Mouse (Mus musculus): ENCODE data around the gene Psma4. TPM values are rescaled to one million over a fixed set of nuclear protein-coding genes. Genes with fewer than 3 reads are reported as not detected.

Psma4 gene
- 353 and 372 TPM in 2 replicates for polyA plus RNA-seq (2014; fragmentation: Nextera tagmentation; extraction: Ambion mirVana)

GRCm38 (mm10) chr9:54950575-54951321 is at the start of gene Psma4, which contains the start of gene AY074887:
Psma4 (plus strand) TSS chr9:54950790.
AY074887 (minus strand) TSS chr9:54950998.
- ATAC-seq (replicated peaks; ENCODE audit: insufficient number of reproducible peaks, low FRiP score, low TSS enrichment, low read depth) (peak; percentile 100), DNase-seq (ENCODE audit: low spot score) (peak; percentile 95)
- Histone ChIP-seq H3K36me3 (replicated peaks; ENCODE audit: control insufficient read depth, insufficient read depth, low read depth, low read length) (no peaks in the 10 kb centered on the region; the same call in none of the 2 replicates), H3K4me3 (ENCODE audit: low read depth, low read length) (peak within 1 kb of the TSS; percentile 87), H3K4me2 (ENCODE audit: low read depth, low read length) (peak within 1 kb of the TSS; percentile 72), H3K27ac (replicated peaks; ENCODE audit: low read depth, low read length) (peak within 1 kb of the TSS; percentile 78), H3K9me3 (replicated peaks; ENCODE audit: control insufficient read depth, low read length) (no peaks in the 10 kb centered on the region), H3K4me1 (ENCODE audit: control insufficient read depth, insufficient read depth, low read length) (no peaks in the 10 kb centered on the region), H3K9ac (replicated peaks; ENCODE audit: low read length) (peak within 1 kb of the TSS; percentile 82), H3K27me3 (ENCODE audit: control insufficient read depth, insufficient read depth, low read length) (no peaks in the 10 kb centered on the region)
- under 1% methylated on average over 64 of the region's 65 CpGs for WGBS

- Histone ChIP-seq H3K9me3 (replicated peaks; ENCODE audit: control insufficient read depth, low read length) (no peaks in the 10 kb centered on the region), H3K4me1 (ENCODE audit: control insufficient read depth, insufficient read depth, low read length) (no peaks in the 10 kb centered on the region), H3K36me3 (replicated peaks; ENCODE audit: control insufficient read depth, insufficient read depth, low read depth, low read length) (peaks cover 5% of the 10 kb centered on the region), H3K4me2 (ENCODE audit: low read depth, low read length) (no peak overlapping the region), H3K27ac (replicated peaks; ENCODE audit: low read depth, low read length) (no peak overlapping the region), H3K4me3 (ENCODE audit: low read depth, low read length) (no peak overlapping the region), H3K27me3 (ENCODE audit: control insufficient read depth, insufficient read depth, low read length) (no peaks in the 10 kb centered on the region), H3K9ac (replicated peaks; ENCODE audit: low read length) (no peak overlapping the region)
- WGBS: 96% methylated on average over 5 of the region's 5 CpGs
- DNase-seq (ENCODE audit: low spot score) (no peak), ATAC-seq (replicated peaks; ENCODE audit: insufficient number of reproducible peaks, low FRiP score, low TSS enrichment, low read depth) (no peak)
These were observed 41.1 kb upstream of the Psma4 start for GRCm38 (mm10) chr9:54909446-54909845.

GRCm38 (mm10) chr9:54915576-54915975 is 35.0 kb upstream of the Psma4 start:
- H3K4me1 ChIP-seq (ENCODE audit: control insufficient read depth, insufficient read depth, low read length): no peaks in the 10 kb centered on the region
- no peaks in the 10 kb centered on the region for H3K36me3 ChIP-seq (replicated peaks; ENCODE audit: control insufficient read depth, insufficient read depth, low read depth, low read length)
- ATAC-seq (replicated peaks; ENCODE audit: insufficient number of reproducible peaks, low FRiP score, low TSS enrichment, low read depth): no peak
- no peak overlapping the region for H3K9ac ChIP-seq (replicated peaks; ENCODE audit: low read length)
- no peak for DNase-seq (ENCODE audit: low spot score)
- H3K4me3 ChIP-seq (ENCODE audit: low read depth, low read length): no peak overlapping the region
- no peaks in the 10 kb centered on the region for H3K27me3 ChIP-seq (ENCODE audit: control insufficient read depth, insufficient read depth, low read length)
- no peak overlapping the region for H3K4me2 ChIP-seq (ENCODE audit: low read depth, low read length)
- H3K9me3 ChIP-seq (replicated peaks; ENCODE audit: control insufficient read depth, low read length): no peaks in the 10 kb centered on the region
- WGBS: 61% methylated on average over 7 of the region's 7 CpGs
- H3K27ac ChIP-seq (replicated peaks; ENCODE audit: low read depth, low read length): no peak overlapping the region

- DNase-seq (ENCODE audit: low spot score) (no peak), ATAC-seq (replicated peaks; ENCODE audit: insufficient number of reproducible peaks, low FRiP score, low TSS enrichment, low read depth) (no peak; the same call in 1 of the 2 replicates)
- Histone ChIP-seq H3K9me3 (replicated peaks; ENCODE audit: control insufficient read depth, low read length) (no peaks in the 10 kb centered on the region), H3K4me1 (ENCODE audit: control insufficient read depth, insufficient read depth, low read length) (no peaks in the 10 kb centered on the region), H3K9ac (replicated peaks; ENCODE audit: low read length) (no peak overlapping the region), H3K27ac (replicated peaks; ENCODE audit: low read depth, low read length) (no peak overlapping the region), H3K4me2 (ENCODE audit: low read depth, low read length) (peak overlapping the region; percentile 23), H3K27me3 (ENCODE audit: control insufficient read depth, insufficient read depth, low read length) (no peaks in the 10 kb centered on the region), H3K36me3 (replicated peaks; ENCODE audit: control insufficient read depth, insufficient read depth, low read depth, low read length) (no peaks in the 10 kb centered on the region), H3K4me3 (ENCODE audit: low read depth, low read length) (no peak overlapping the region)
- WGBS: 77% methylated on average over 8 of the region's 8 CpGs
These were observed 34.2 kb upstream of the Psma4 start for GRCm38 (mm10) chr9:54916401-54916800.

- peak; percentile 99 for ATAC-seq (replicated peaks; ENCODE audit: insufficient number of reproducible peaks, low FRiP score, low TSS enrichment, low read depth)
- no peaks in the 10 kb centered on the region for H3K27me3 ChIP-seq (ENCODE audit: control insufficient read depth, insufficient read depth, low read length)
- peak within 1 kb of the TSS; percentile 67 for H3K4me3 ChIP-seq (ENCODE audit: low read depth, low read length)
- no peaks in the 10 kb centered on the region for H3K36me3 ChIP-seq (replicated peaks; ENCODE audit: control insufficient read depth, insufficient read depth, low read depth, low read length)
- H3K4me2 ChIP-seq (ENCODE audit: low read depth, low read length): peak within 1 kb of the TSS; percentile 76
- peak within 1 kb of the TSS; percentile 7; the same call in 1 of the 2 replicates for H3K27ac ChIP-seq (replicated peaks; ENCODE audit: low read depth, low read length)
- H3K4me1 ChIP-seq (ENCODE audit: control insufficient read depth, insufficient read depth, low read length): no peaks in the 10 kb centered on the region
- peak within 1 kb of the TSS; percentile 59 for H3K9ac ChIP-seq (replicated peaks; ENCODE audit: low read length)
- H3K9me3 ChIP-seq (replicated peaks; ENCODE audit: control insufficient read depth, low read length): no peaks in the 10 kb centered on the region
- DNase-seq (ENCODE audit: low spot score): peak; percentile 95
- WGBS: under 1% methylated on average over 34 of the region's 34 CpGs
These were observed 33.4 kb upstream of the Psma4 start, which contains the start of gene Hykk for GRCm38 (mm10) chr9:54917010-54917677. Hykk (plus strand) TSS chr9:54917283.

- Histone ChIP-seq H3K4me2 (ENCODE audit: low read depth, low read length) (no peak overlapping the region), H3K9me3 (replicated peaks; ENCODE audit: control insufficient read depth, low read length) (no peaks in the 10 kb centered on the region), H3K4me3 (ENCODE audit: low read depth, low read length) (no peak overlapping the region), H3K4me1 (ENCODE audit: control insufficient read depth, insufficient read depth, low read length) (no peaks in the 10 kb centered on the region), H3K9ac (replicated peaks; ENCODE audit: low read length) (no peak overlapping the region), H3K27ac (replicated peaks; ENCODE audit: low read depth, low read length) (no peak overlapping the region), H3K27me3 (ENCODE audit: control insufficient read depth, insufficient read depth, low read length) (no peaks in the 10 kb centered on the region), H3K36me3 (replicated peaks; ENCODE audit: control insufficient read depth, insufficient read depth, low read depth, low read length) (no peaks in the 10 kb centered on the region)
- ATAC-seq (replicated peaks; ENCODE audit: insufficient number of reproducible peaks, low FRiP score, low TSS enrichment, low read depth): no peak
- no peak for DNase-seq (ENCODE audit: low spot score)
- 79% methylated on average over 2 of the region's 2 CpGs for WGBS
These were observed 32.4 kb upstream of the Psma4 start for GRCm38 (mm10) chr9:54918191-54918590.

- ATAC-seq (replicated peaks; ENCODE audit: insufficient number of reproducible peaks, low FRiP score, low TSS enrichment, low read depth): no peak
- Histone ChIP-seq H3K4me1 (ENCODE audit: control insufficient read depth, insufficient read depth, low read length) (no peaks in the 10 kb centered on the region), H3K27ac (replicated peaks; ENCODE audit: low read depth, low read length) (no peak overlapping the region), H3K4me2 (ENCODE audit: low read depth, low read length) (no peak overlapping the region), H3K27me3 (ENCODE audit: control insufficient read depth, insufficient read depth, low read length) (no peaks in the 10 kb centered on the region), H3K9me3 (replicated peaks; ENCODE audit: control insufficient read depth, low read length) (no peaks in the 10 kb centered on the region), H3K36me3 (replicated peaks; ENCODE audit: control insufficient read depth, insufficient read depth, low read depth, low read length) (no peaks in the 10 kb centered on the region), H3K4me3 (ENCODE audit: low read depth, low read length) (no peak overlapping the region), H3K9ac (replicated peaks; ENCODE audit: low read length) (no peak overlapping the region)
- 96% methylated on average over 5 of the region's 5 CpGs for WGBS
- DNase-seq (ENCODE audit: low spot score): no peak
These were observed 31.8 kb upstream of the Psma4 start for GRCm38 (mm10) chr9:54918781-54919180.

- no peak overlapping the region for H3K9ac ChIP-seq (replicated peaks; ENCODE audit: low read length)
- H3K27me3 ChIP-seq (ENCODE audit: control insufficient read depth, insufficient read depth, low read length): no peaks in the 10 kb centered on the region
- 55% methylated on average over 4 of the region's 4 CpGs for WGBS
- H3K4me1 ChIP-seq (ENCODE audit: control insufficient read depth, insufficient read depth, low read length): no peaks in the 10 kb centered on the region
- no peaks in the 10 kb centered on the region for H3K9me3 ChIP-seq (replicated peaks; ENCODE audit: control insufficient read depth, low read length)
- H3K36me3 ChIP-seq (replicated peaks; ENCODE audit: control insufficient read depth, insufficient read depth, low read depth, low read length): no peaks in the 10 kb centered on the region
- H3K27ac ChIP-seq (replicated peaks; ENCODE audit: low read depth, low read length): no peak overlapping the region
- H3K4me2 ChIP-seq (ENCODE audit: low read depth, low read length): no peak overlapping the region
- DNase-seq (ENCODE audit: low spot score) (no peak), ATAC-seq (replicated peaks; ENCODE audit: insufficient number of reproducible peaks, low FRiP score, low TSS enrichment, low read depth) (no peak)
- no peak overlapping the region for H3K4me3 ChIP-seq (ENCODE audit: low read depth, low read length)
These were observed 30.6 kb upstream of the Psma4 start for GRCm38 (mm10) chr9:54919946-54920345.

Data from embryonic facial prominence, embryonic 11.5 days (tissue).